Mouse (Mus musculus) common myeloid progenitor, adult 5-6 weeks (primary cell): ENCODE results near the gene Dcun1d4. TPM values are rescaled to one million over a fixed set of nuclear protein-coding genes. Genes with fewer than 3 reads are reported as not detected.
A peak's percentile ranks its signal among the peaks of the same experiment; 100 is the strongest.

Experiments
- ATAC-seq: replicated peaks from 2 replicates; pipeline ENCODE4 v1.8.0; 2016; ENCODE audit warnings: low read depth, mild to moderate bottlenecking, moderate TSS enrichment, inconsistent platforms; ENCODE audit not compliant: poor library complexity, severe bottlenecking
- total RNA-seq: library from RNA; stranded (forward); fragments of 200-1000, 187-1606 nt; gene quantifications from 2 replicates; pipeline ENCODE4 v1.2.3, GENCODE M21; 2017

Dcun1d4 gene
- total RNA-seq, 1 experiment from 2014 or later = 5.4 TPM

- ATAC-seq = peak; percentile 94
Observed at GRCm38 (mm10) chr5:73539848-73540510, 59.2 kb downstream of the Dcun1d4 start.

DNA sequence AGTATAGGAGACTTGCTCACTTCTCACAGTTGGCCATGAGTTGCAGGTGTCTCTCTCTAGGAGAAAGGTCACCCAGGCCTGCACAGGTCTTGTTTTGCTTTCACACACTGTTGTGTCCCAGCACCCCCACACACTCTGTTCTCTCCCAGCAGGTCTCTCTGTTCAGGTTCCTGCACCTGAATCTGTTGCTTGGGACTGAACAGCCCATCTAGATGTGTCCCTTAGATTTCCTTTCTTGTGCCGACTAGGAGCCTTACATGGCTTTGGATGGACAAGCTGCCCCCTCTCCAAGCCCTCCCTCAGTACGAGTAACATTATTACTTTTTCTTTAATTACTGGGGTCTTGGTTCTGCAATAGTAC is 59.7 kb downstream of the Dcun1d4 start:
- ATAC-seq = no peak

DNA sequence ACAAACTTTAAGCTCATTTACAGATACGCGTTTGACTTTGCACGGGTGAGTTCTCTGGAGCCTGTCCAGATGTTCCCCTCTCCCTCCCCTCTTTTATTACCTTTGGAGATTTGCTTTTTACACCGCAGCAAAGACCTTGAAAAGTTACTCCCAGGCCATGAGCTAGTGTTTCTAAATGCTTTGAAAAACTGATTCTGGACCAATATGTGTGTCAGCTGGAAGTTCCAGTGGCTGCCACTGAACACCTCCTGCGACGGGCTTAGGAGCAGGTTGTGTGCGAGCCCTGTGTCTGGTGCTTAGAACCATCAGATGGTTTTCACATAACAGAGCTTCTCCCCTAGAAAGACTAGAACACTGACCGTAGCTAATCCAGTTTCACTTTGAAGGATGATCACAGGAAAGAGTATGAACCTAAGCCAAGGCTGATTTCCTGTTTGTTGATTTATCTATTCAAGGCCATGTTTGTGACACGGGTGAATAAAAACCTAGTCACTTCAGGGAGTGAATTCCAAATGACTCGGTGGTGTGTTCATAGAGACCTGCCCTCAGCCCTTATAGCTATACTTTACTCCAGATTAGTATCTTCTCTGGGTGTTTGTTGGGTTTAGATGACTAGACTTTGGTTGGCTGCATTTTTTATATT is 63.4 kb downstream of the Dcun1d4 start:
- ATAC-seq = no peak

DNA sequence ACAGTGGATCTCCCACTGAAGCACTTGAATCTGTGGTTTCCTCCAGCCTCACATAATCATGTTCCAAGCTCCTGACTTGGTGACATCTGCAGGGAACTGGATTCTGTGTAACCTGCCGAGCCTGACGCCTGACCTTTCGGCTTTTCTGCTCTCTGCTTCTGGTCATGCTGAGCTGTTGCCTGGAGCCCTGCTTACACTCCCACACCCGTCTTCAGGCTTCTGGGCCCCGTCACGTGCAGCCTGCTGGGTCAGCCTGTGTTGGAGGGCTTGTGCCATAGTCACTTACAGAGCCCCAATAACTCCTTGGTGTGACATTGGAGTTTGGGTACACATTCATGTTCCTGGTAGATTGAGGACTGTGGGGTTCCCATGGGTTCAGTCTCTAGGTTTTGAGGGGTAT is 64.8 kb downstream of the Dcun1d4 start:
- no peak for ATAC-seq

- ATAC-seq = no peak
Observed at GRCm38 (mm10) chr5:73547252-73547651, 66.5 kb downstream of the Dcun1d4 start.

DNA sequence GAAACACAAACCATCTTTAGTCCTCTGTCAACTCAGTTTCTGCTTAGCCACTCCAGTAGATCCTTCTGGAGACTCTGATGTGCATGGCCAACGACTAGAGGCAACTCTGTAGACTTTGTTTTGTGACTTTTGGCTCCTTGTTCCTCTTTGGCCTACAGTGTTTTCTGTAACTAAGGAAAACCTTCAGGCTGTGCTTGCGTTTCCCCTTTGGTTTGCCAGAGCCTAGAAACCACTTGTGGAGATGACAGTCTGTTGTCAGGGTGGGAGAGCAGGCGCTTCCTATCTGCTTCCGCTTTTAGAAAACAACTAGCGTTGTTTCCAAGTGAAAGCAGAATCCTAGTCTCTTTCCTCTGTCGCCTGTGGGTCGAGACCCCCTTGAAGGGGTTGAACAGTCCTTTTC is 67.4 kb downstream of the Dcun1d4 start:
- peak; percentile 82 for ATAC-seq

DNA sequence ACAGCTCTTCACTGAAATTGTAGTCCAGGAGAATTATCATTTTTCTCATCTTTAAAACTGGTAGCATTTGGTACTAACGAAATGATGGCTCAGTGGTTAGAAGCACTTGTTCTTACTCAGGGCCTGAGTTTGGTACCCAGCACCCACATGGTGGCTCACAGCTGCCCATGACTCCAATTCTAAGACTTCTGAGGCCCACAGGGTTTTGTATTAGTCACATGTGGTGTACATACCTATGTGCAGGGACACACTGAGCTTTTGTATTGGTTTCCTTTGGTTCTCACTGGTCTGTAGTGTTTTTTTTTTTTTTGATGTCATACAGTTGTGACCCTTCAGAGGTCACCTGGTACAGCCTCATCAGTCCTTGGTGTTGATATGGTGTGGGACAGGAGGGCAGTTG is 68.0 kb downstream of the Dcun1d4 start:
- no peak for ATAC-seq

GRCm38 (mm10) chr5:73551836-73552235 is 71.0 kb downstream of the Dcun1d4 start:
- no peak for ATAC-seq

DNA sequence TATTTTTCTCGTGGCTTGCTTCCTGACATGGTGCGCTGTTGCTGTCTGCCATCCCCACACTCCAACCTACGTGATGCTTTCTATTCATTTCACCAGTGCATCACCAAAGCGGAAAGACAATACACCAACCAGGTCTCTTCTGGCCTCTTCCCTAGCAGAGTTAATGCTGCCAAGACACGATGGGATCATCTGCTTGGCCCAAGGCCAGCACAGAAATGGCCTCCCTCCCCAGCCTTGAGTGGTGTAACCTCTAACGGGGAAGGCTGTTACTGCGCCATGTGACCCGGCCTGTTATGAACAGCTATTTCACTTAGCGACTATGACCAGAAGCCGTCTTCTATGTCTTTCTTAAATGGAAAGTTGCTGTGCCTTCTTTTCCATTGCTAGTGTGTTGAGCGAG is 73.1 kb downstream of the Dcun1d4 start:
- no peak for ATAC-seq

GRCm38 (mm10) chr5:73555096-73555852 is 74.5 kb downstream of the Dcun1d4 start:
- no peak for ATAC-seq

DNA sequence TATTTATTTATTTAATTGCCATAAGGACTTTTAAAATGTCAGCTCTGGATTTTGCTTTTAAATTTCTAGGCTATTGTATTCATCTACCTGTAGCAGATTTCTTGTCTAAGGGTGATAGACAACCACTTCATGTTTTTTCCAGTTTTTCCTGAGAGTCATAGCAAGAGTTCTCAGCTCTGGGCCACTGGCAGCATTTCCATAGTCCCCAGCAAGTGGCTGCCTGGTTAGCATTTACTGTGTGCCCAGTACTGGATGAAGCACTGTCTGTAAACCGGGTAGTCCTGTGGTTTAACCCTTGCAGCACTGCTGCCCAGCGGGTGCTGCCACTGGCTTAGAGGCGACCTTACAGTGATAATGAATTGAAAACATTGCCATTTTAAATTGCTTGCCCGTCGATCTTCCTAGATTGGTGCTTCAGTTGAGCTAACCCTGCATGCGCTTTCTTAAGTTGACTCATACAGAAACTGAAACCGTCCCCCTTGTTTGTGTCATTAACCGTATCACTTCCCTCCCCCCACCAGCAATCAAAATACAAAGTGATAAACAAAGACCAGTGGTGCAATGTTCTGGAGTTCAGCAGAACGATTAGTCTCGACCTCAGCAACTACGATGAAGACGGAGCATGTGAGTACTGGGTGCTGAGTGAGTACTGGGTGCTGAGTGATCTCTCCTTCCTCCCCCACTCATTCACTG is 76.1 kb downstream of the Dcun1d4 start:
- ATAC-seq = no peak

GRCm38 (mm10) chr5:73558756-73559155 is 78.0 kb downstream of the Dcun1d4 start:
- ATAC-seq = no peak

GRCm38 (mm10) chr5:73564038-73564437 is 83.2 kb downstream of the Dcun1d4 start:
- no peak for ATAC-seq

DNA sequence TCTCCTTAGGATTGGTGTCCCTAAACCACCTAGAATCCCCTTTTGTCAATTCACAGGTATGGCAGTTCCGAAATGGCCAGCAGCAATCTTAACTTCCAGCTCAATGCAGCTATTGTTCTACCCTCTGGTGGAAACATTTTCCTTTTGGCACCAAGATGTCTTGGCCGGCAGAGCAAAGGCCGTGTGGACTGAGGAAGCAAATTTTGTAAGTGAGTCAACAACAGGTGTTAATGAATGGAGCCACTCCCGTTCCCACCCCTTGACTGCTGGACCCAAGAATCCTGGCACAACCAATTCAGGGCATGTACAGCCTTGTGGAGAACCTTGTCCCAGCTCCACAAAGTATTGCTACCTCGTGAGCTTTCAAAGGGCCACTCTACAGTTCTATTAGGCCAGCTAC is 85.3 kb downstream of the Dcun1d4 start:
- ATAC-seq = no peak

DNA sequence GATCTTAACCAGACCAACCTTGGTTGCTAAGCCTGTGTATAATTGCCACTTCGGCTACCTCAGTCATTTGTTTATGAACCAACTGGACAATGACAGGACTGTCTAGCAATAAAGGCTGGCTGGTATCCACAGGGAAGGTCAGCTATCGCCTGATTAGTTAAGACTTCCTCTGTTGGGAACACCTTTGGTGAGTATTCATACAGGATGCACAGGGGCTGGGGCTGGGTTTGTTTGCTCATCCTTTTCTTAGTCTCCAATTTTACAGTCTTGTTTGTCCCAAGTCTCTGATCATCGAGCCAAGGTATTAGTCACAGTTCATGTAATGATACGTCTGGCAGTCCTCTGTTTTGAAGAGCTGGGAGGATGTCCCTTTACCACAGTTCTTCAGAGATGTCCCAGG is 86.1 kb downstream of the Dcun1d4 start:
- no peak for ATAC-seq

DNA sequence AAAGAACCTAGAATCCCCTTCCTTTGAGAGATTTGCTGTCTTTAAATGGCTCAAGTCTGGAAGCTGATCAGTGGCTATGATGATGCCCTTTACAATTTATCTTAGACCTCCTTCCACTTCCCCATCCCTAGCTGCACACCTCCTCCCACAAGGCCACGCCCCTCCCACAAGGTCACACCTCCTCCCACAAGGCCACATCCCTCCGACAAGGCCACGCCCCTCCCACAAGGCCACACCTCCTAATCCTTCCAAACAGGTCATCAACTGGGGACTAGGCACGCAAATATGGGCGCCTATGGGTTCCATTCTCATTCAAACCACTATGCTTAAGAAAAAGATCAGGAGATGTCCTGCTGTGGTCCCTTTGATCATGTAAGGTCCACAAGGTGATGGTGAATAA is 88.4 kb downstream of the Dcun1d4 start:
- 0 out of 2 replicates have a peak, but pooled peaks have one; percentile 39 for ATAC-seq

DNA sequence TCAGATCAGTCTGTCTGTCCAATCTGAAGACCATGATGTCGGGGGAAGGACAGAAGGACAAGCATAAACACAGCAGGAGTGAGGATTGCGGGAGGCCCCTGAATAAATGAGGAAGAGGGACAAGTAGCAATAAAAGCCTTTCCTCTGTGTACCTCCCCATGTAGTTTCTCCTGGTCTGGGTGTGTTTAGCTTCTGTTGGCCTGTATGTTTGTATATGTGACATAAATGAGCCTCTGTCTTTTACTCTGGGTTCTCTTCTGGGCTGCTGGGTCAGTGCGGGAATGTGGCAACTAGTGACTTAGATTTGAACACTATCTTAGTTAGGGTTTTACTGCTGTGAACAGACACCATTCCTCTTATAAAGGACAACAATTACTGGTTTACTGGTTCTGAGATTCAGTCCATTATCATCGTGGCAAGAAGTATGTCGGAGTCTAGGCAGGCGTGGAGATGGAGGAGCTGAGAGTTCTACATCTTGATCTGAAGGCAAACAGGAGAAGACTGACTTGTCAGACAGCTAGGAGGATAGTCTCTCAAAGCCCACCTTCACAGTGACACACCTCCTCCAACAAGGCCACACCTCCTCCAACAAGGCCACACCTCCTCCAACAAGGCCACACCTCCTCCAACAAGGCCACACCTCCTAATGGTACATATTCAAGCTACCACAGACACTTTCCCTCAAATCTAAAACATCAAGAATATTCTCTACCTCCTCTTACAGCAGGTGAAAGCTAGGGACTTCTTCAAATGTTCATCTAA is 90.8 kb downstream of the Dcun1d4 start:
- ATAC-seq = no peak

GRCm38 (mm10) chr5:73572846-73573245 is 92.0 kb downstream of the Dcun1d4 start:
- ATAC-seq = no peak

- no peak for ATAC-seq
Observed at GRCm38 (mm10) chr5:73573789-73574188, 93.0 kb downstream of the Dcun1d4 start.

DNA sequence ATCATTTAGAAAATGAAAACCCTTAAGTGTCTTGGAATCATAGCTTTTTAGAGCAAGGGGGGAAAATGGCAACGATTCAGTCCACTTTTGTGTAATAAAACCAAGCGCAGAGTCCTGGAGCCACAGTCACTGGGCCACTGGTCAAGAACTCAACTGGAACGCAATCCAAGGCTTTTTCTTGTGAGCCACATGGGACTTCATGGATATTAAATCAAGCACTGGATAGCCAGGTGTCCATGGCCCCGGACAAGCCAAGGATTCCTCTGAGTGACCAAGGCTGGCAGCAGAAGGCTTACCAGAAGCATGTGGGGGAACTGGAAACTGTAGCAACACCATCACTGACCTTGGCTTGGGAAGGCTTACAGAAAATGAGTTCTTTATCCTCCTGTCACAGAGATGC is 93.8 kb downstream of the Dcun1d4 start:
- ATAC-seq = no peak
